Mouse (Mus musculus): ENCODE data around the gene Hsd17b7. TPM values are rescaled to one million over a fixed set of nuclear protein-coding genes. Genes with fewer than 3 reads are reported as not detected.

Hsd17b7 gene
- polyA plus RNA-seq, 1 experiment = 9.5 TPM

- H3K4me2 ChIP-seq (ENCODE audit: low read depth) = no peak overlapping the region
- H3K27me3 ChIP-seq (ENCODE audit: control insufficient read depth, insufficient read depth, insufficient read length) = no peaks in the 10 kb centered on the region
- no peaks in the 10 kb centered on the region for H3K36me3 ChIP-seq (ENCODE audit: control insufficient read depth, insufficient read depth)
- no peak overlapping the region for H3ac ChIP-seq (ENCODE audit: control insufficient read depth, insufficient read length)
- no peak overlapping the region for H3K4me3 ChIP-seq
- no peaks in the 10 kb centered on the region for H3K79me2 ChIP-seq (ENCODE audit: control insufficient read depth, insufficient read depth)
- TF ChIP-seq POLR2A (IDR thresholded peaks at IDR 0.05; ENCODE audit: insufficient read length, low read depth) (no peak), SRF (IDR thresholded peaks at IDR 0.05; ENCODE audit: control insufficient read depth, insufficient read length, low read depth) (no peak), REST (IDR thresholded peaks at IDR 0.05; ENCODE audit: insufficient read depth, insufficient read length) (no peak), MYOG (IDR thresholded peaks at IDR 0.05; ENCODE audit: control insufficient read depth in 1 of 3, insufficient read depth in 1 of 3, insufficient read length in 2 of 3, low read depth in 2 of 3) (no peak), CEBPB (IDR thresholded peaks at IDR 0.05; ENCODE audit: insufficient read depth, poor library complexity, severe bottlenecking) (no peak), POLR2AphosphoS2 (IDR thresholded peaks at IDR 0.05; ENCODE audit: insufficient read length, low read depth) (no peak), TCF12 (IDR thresholded peaks at IDR 0.05; ENCODE audit: insufficient read depth, poor library complexity, severe bottlenecking) (no peak), MYOD1 (IDR thresholded peaks at IDR 0.05; ENCODE audit: control insufficient read depth in 1 of 3, insufficient read length in 2 of 3, low read depth in 2 of 3) (no peak), MAX (IDR thresholded peaks at IDR 0.05; ENCODE audit: low read depth) (no peak), E2F4 (IDR thresholded peaks at IDR 0.05; ENCODE audit: insufficient read depth) (no peak), TCF3 (IDR thresholded peaks at IDR 0.05; ENCODE audit: insufficient read length, low read depth) (no peak)
Observed at GRCm38 (mm10) chr1:169931698-169932097, 37.3 kb downstream of the Hsd17b7 start.

- Histone ChIP-seq H3K4me3 (no peak within 1 kb of the TSS), H3ac (ENCODE audit: control insufficient read depth, insufficient read length) (no peak within 1 kb of the TSS), H3K79me2 (ENCODE audit: control insufficient read depth, insufficient read depth) (no peaks in the 10 kb centered on the region), H3K27me3 (ENCODE audit: control insufficient read depth, insufficient read depth, insufficient read length) (no peaks in the 10 kb centered on the region), H3K4me2 (ENCODE audit: low read depth) (no peak within 1 kb of the TSS), H3K36me3 (ENCODE audit: control insufficient read depth, insufficient read depth) (no peaks in the 10 kb centered on the region)
- no peak for TF ChIP-seq MYOG (IDR thresholded peaks at IDR 0.05; ENCODE audit: control insufficient read depth in 1 of 3, insufficient read depth in 1 of 3, insufficient read length in 2 of 3, low read depth in 2 of 3)
- no peak for TF ChIP-seq SRF (IDR thresholded peaks at IDR 0.05; ENCODE audit: control insufficient read depth, insufficient read length, low read depth)
- no peak for TF ChIP-seq MYOD1 (IDR thresholded peaks at IDR 0.05; ENCODE audit: control insufficient read depth in 1 of 3, insufficient read length in 2 of 3, low read depth in 2 of 3)
- no peak for TF ChIP-seq REST (IDR thresholded peaks at IDR 0.05; ENCODE audit: insufficient read depth, insufficient read length)
- TF ChIP-seq MAX (IDR thresholded peaks at IDR 0.05; ENCODE audit: low read depth) = no peak
- no peak for TF ChIP-seq TCF3 (IDR thresholded peaks at IDR 0.05; ENCODE audit: insufficient read length, low read depth)
- no peak for TF ChIP-seq E2F4 (IDR thresholded peaks at IDR 0.05; ENCODE audit: insufficient read depth)
- TF ChIP-seq CEBPB (IDR thresholded peaks at IDR 0.05; ENCODE audit: insufficient read depth, poor library complexity, severe bottlenecking) = no peak
- TF ChIP-seq TCF12 (IDR thresholded peaks at IDR 0.05; ENCODE audit: insufficient read depth, poor library complexity, severe bottlenecking) = no peak
- TF ChIP-seq POLR2A (IDR thresholded peaks at IDR 0.05; ENCODE audit: insufficient read length, low read depth) = no peak
- no peak for TF ChIP-seq POLR2AphosphoS2 (IDR thresholded peaks at IDR 0.05; ENCODE audit: insufficient read length, low read depth)
- TF ChIP-seq USF1 (IDR thresholded peaks at IDR 0.05; ENCODE audit: low read depth) = no peak
Observed at GRCm38 (mm10) chr1:169928454-169928971, 40.5 kb downstream of the Hsd17b7 start, which contains the start of gene Ccdc190. Ccdc190 (plus strand) TSS chr1:169928648.

- H3K4me3 ChIP-seq = no peak overlapping the region
- TF ChIP-seq MYOD1 (IDR thresholded peaks at IDR 0.05; ENCODE audit: control insufficient read depth in 1 of 3, insufficient read length in 2 of 3, low read depth in 2 of 3) (no peak), E2F4 (IDR thresholded peaks at IDR 0.05; ENCODE audit: insufficient read depth) (no peak), MYOG (IDR thresholded peaks at IDR 0.05; ENCODE audit: control insufficient read depth in 1 of 3, insufficient read depth in 1 of 3, insufficient read length in 2 of 3, low read depth in 2 of 3) (no peak), REST (IDR thresholded peaks at IDR 0.05; ENCODE audit: insufficient read depth, insufficient read length) (no peak), TCF3 (IDR thresholded peaks at IDR 0.05; ENCODE audit: insufficient read length, low read depth) (no peak), POLR2AphosphoS2 (IDR thresholded peaks at IDR 0.05; ENCODE audit: insufficient read length, low read depth) (no peak), POLR2A (IDR thresholded peaks at IDR 0.05; ENCODE audit: insufficient read length, low read depth) (no peak), MAX (IDR thresholded peaks at IDR 0.05; ENCODE audit: low read depth) (no peak), TCF12 (IDR thresholded peaks at IDR 0.05; ENCODE audit: insufficient read depth, poor library complexity, severe bottlenecking) (no peak), CEBPB (IDR thresholded peaks at IDR 0.05; ENCODE audit: insufficient read depth, poor library complexity, severe bottlenecking) (no peak), SRF (IDR thresholded peaks at IDR 0.05; ENCODE audit: control insufficient read depth, insufficient read length, low read depth) (no peak)
- H3K27me3 ChIP-seq (ENCODE audit: control insufficient read depth, insufficient read depth, insufficient read length) = no peaks in the 10 kb centered on the region
- H3K4me2 ChIP-seq (ENCODE audit: low read depth) = no peak overlapping the region
- H3K36me3 ChIP-seq (ENCODE audit: control insufficient read depth, insufficient read depth) = no peaks in the 10 kb centered on the region
- H3K79me2 ChIP-seq (ENCODE audit: control insufficient read depth, insufficient read depth) = no peaks in the 10 kb centered on the region
- H3ac ChIP-seq (ENCODE audit: control insufficient read depth, insufficient read length) = no peak overlapping the region
Observed at GRCm38 (mm10) chr1:169927753-169928369, 41.2 kb downstream of the Hsd17b7 start.

GRCm38 (mm10) chr1:169924567-169924966 is 44.5 kb downstream of the Hsd17b7 start:
- Histone ChIP-seq H3K27me3 (ENCODE audit: control insufficient read depth, insufficient read depth, insufficient read length) (no peaks in the 10 kb centered on the region), H3K4me3 (no peak overlapping the region), H3K4me2 (ENCODE audit: low read depth) (no peak overlapping the region), H3ac (ENCODE audit: control insufficient read depth, insufficient read length) (no peak overlapping the region), H3K36me3 (ENCODE audit: control insufficient read depth, insufficient read depth) (no peaks in the 10 kb centered on the region), H3K79me2 (ENCODE audit: control insufficient read depth, insufficient read depth) (no peaks in the 10 kb centered on the region)
- no peak for TF ChIP-seq CEBPB (IDR thresholded peaks at IDR 0.05; ENCODE audit: insufficient read depth, poor library complexity, severe bottlenecking)
